Mouse (Mus musculus) midbrain, embryonic 16.5 days (tissue): Measurements from ENCODE around the gene Gm20388. TPM values are rescaled to one million over a fixed set of nuclear protein-coding genes. Genes with fewer than 3 reads are reported as not detected.
A peak's percentile ranks its signal among the peaks of the same experiment; 100 is the strongest.

Experiments used
- ATAC-seq: fragments of 200-750 bp; cut with Nextera tagmentation; 2 replicates; pipeline ENCODE4 v1.8.0; 2017; ENCODE audit warnings: moderate TSS enrichment
- H3K27ac ChIP-seq: fragments of 300-500 bp; sonication (generic); 2 replicates; pipeline ENCODE4 v1.5.1; 2014; ENCODE audit warnings: mild to moderate bottlenecking, low read length, mixed read lengths
- H3K27me3 ChIP-seq: fragments of 300-500 bp; sonication (generic); 2 replicates; pipeline ENCODE4 v1.6.1; 2014; ENCODE audit warnings: low read depth, low read length, mixed read lengths; ENCODE audit not compliant: control insufficient read depth, insufficient read depth
- H3K36me3 ChIP-seq: fragments of 300-500 bp; sonication (generic); 2 replicates; pipeline ENCODE4 v1.6.1; 2014; ENCODE audit warnings: mild to moderate bottlenecking, low read length, moderate library complexity, mixed read lengths; ENCODE audit not compliant: control insufficient read depth, insufficient read depth
- H3K4me1 ChIP-seq: fragments of 300-500 bp; sonication (generic); 2 replicates; pipeline ENCODE4 v1.6.1; 2014; ENCODE audit warnings: mild to moderate bottlenecking, low read length, mixed read lengths; ENCODE audit not compliant: control insufficient read depth, insufficient read depth
- H3K4me2 ChIP-seq: fragments of 300-500 bp; sonication (generic); 2 replicates; pipeline ENCODE4 v1.6.1; 2014; ENCODE audit warnings: mild to moderate bottlenecking, low read length, mixed read lengths
- H3K4me3 ChIP-seq: fragments of 300-500 bp; sonication (generic); 2 replicates; pipeline ENCODE4 v1.5.1; 2014; ENCODE audit warnings: low read depth, mild to moderate bottlenecking, low read length, moderate library complexity, mixed read lengths
- H3K9ac ChIP-seq: fragments of 300-500 bp; sonication (generic); 2 replicates; pipeline ENCODE4 v1.6.1; 2014; ENCODE audit warnings: low read depth, low read length, mixed read lengths
- H3K9me3 ChIP-seq: fragments of 300-500 bp; sonication (generic); replicated peaks from 2 replicates; pipeline ENCODE4 v1.6.1; 2014; ENCODE audit warnings: mild to moderate bottlenecking, low read length, mixed read lengths; ENCODE audit not compliant: control insufficient read depth, poor library complexity, severe bottlenecking
- WGBS: fragments of 180-500 bp; shearing (Covaris S2); extraction: QIAGEN DNeasy Blood & Tissue Kit; methylation state at CpG from one replicate; pipeline ENCODE4 v1.1.7; 2014; 5-methylcytosine and 5-hydroxymethylcytosine counted together
- polyA plus RNA-seq: library from polyadenylated mRNA; unstranded; fragments of >200 nt; fragmentation: Nextera tagmentation; extraction: Ambion mirVana; gene quantifications from 2 replicates; pipeline ENCODE4 v1.2.1, GENCODE M21; 2015

Gm20388 gene
- polyA plus RNA-seq, 1 experiment from 2014 or later, result 7.5 TPM

DNA sequence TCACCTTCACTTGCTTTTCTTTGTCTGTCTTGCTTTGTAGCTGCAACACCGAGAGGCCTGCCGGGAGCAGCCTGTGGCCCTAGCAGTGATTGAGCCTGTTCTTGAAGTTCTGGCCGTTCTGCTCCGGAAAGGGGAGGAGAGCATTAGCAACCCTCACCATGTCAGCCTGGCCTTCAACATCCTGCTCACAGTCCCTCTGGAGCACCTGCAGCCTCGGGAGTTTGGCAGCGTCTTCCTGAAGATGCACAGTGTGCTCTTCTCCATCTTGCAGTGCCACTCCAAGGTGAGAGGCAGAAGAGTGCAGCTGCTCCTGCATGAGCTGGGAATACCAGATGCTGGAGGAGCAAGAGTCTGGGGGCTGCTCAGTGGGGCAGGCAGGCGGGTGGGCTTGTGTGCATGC, 4127.5 kb downstream of the Gm20388 start:
- no peak overlapping the region for H3K27ac ChIP-seq
- no peaks in the 10 kb centered on the region for H3K27me3 ChIP-seq
- H3K4me1 ChIP-seq, result no peaks in the 10 kb centered on the region
- WGBS, result 91% methylated on average over 7 of the region's 7 CpGs
- H3K9ac ChIP-seq, result no peak overlapping the region
- no peaks in the 10 kb centered on the region for H3K9me3 ChIP-seq
- no peak for ATAC-seq
- no peak overlapping the region for H3K4me2 ChIP-seq
- H3K4me3 ChIP-seq, result no peak overlapping the region
- peaks cover 26% of the 10 kb centered on the region for H3K36me3 ChIP-seq

DNA sequence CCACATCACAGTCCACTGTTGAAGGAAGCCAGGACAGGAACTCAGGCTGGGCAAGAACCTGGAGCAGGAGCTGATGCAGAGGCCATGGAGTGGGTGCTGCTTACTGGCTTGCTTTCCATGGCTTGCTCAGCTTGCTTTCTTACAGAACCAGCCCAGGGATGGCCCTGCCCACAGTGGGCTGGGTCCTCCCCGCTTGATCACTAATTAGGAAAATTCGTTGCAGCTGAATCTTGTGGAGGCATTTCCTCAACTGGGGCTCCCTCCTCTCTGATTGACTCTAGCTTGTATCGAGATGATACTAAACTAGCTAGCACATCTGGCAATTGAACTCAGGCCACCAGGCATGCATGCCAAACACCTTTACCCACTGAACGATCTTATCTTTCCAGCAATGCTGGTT, 4128.7 kb downstream of the Gm20388 start:
- Histone ChIP-seq H3K4me3 (no peak overlapping the region), H3K4me2 (no peak overlapping the region), H3K36me3 (peaks cover 30% of the 10 kb centered on the region), H3K9me3 (no peaks in the 10 kb centered on the region), H3K9ac (no peak overlapping the region), H3K4me1 (no peaks in the 10 kb centered on the region), H3K27ac (no peak overlapping the region), H3K27me3 (no peaks in the 10 kb centered on the region)
- 98% methylated on average over 4 of the region's 4 CpGs for WGBS
- ATAC-seq, result no peak

DNA sequence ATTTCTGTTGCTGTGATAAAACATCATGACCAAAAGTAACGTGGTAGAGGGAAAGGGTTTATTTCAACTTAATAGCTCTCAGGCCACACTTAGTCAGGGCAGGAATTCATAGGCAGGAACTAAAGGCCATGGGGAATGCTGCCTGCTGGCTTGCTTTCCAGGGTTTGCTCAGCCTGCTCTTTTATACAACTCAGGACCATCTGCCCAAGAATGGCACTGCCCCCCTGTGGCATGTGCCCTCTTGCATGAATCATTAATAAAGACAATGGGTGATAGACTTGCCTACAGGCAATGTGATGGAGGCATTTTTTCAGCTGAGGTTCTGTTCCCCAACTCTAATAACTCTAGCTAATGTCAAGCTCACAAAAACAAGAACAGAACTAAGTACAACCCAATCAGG, 4131.6 kb downstream of the Gm20388 start:
- Histone ChIP-seq H3K36me3 (peaks cover 26% of the 10 kb centered on the region), H3K4me2 (no peak overlapping the region), H3K4me3 (no peak overlapping the region), H3K27ac (no peak overlapping the region), H3K27me3 (no peaks in the 10 kb centered on the region), H3K9ac (no peak overlapping the region), H3K4me1 (no peaks in the 10 kb centered on the region), H3K9me3 (no peaks in the 10 kb centered on the region)
- 88% methylated on average over 1 of the region's 1 CpGs for WGBS
- ATAC-seq, result no peak

DNA sequence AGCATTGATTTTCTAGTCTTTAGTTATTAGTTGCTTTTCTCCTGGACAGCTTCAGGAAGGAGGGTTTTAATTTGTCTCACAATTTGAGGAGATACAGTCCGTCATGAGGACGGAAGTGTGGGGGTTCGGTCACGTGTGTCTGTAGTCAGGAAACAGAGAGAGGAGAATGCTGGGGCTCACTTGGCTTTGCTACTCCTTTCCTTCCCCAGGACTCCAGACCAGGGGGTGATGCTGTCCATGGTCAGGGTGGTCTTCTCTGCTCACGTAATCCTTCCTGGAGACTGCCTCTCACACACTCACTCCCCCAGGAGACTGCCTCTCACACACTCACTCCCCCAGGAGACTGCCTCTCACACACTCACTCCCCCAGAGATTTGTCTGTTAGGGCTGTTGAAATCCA, 4133.8 kb downstream of the Gm20388 start:
- Histone ChIP-seq H3K9ac (no peak overlapping the region), H3K36me3 (peaks cover 21% of the 10 kb centered on the region), H3K4me2 (no peak overlapping the region), H3K27ac (no peak overlapping the region), H3K4me1 (no peaks in the 10 kb centered on the region), H3K4me3 (no peak overlapping the region), H3K9me3 (no peaks in the 10 kb centered on the region), H3K27me3 (no peaks in the 10 kb centered on the region)
- ATAC-seq, result no peak
- WGBS, result 98% methylated on average over 5 of the region's 5 CpGs

DNA sequence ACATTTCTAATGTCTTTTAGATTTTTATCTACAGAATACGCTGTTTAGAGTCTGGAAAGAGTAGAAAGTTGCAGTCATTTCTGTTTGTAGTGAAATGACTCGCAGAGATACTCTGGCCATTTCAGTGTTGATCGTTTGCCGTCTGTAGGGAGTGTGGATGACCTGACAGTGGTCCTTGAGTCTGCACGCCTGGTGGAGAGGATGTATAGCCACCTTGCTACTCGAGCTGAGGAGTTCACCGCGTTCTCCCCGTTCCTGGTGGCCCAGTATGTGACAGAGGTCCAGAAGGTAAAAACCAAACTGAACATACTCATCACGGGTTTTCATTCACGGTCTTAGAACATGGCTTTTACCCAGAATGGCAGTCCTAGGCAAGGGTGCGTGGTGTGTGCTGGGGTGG, 4134.3 kb downstream of the Gm20388 start:
- Histone ChIP-seq H3K9me3 (no peaks in the 10 kb centered on the region), H3K36me3 (peaks cover 21% of the 10 kb centered on the region), H3K4me1 (no peaks in the 10 kb centered on the region), H3K4me2 (no peak overlapping the region), H3K27ac (no peak overlapping the region), H3K9ac (no peak overlapping the region), H3K27me3 (no peaks in the 10 kb centered on the region), H3K4me3 (no peak overlapping the region)
- WGBS, result 97% methylated on average over 12 of the region's 12 CpGs
- ATAC-seq, result no peak

DNA sequence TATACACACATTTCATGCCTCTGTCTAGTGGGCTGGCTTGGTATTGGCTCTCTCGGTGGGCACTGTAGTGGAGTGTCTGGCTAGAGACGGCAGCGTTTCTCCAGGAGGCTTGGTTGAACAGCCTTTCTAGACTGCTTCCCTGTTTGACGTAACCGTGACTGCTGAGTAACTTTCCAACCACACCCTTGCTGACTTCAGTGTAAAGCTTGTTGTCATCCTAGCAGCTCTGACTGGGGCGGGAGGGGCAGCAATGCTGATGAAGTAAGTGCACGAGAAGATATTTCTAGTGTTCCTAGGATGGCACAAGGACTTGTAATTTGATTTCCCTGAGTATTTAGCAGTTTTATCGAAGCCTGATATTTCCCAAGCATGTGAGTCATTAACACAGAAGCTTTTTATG, 4135.2 kb downstream of the Gm20388 start:
- 87% methylated on average over 8 of the region's 8 CpGs for WGBS
- Histone ChIP-seq H3K4me2 (no peak overlapping the region), H3K36me3 (peaks cover 21% of the 10 kb centered on the region), H3K9ac (no peak overlapping the region), H3K4me3 (no peak overlapping the region), H3K27ac (no peak overlapping the region), H3K4me1 (no peaks in the 10 kb centered on the region), H3K9me3 (no peaks in the 10 kb centered on the region), H3K27me3 (no peaks in the 10 kb centered on the region)
- ATAC-seq, result no peak

DNA sequence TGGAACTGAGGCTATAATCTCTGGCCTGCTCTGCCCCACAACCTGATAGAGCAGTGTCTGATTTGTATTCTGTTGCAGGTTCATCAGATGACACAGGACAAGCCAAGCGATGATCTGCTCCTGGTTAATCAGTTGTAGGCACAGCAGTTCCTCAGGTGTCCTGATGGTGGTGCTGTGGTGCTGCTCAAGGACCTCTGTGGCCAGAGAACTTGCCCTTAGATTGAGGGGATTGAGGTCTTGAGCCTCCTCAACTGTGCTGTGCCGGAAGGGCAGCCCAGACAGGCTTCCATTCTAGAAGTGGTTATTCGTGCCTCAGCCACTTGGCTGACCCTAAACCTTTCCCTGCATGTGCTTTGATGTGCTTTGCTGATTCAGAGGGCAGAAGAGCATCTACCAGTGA, 4141.5 kb downstream of the Gm20388 start:
- no peaks in the 10 kb centered on the region for H3K4me1 ChIP-seq
- peaks cover 7% of the 10 kb centered on the region for H3K36me3 ChIP-seq
- H3K27me3 ChIP-seq, result no peaks in the 10 kb centered on the region
- 0 out of 2 replicates have a peak, but pooled peaks have one; percentile 42 for ATAC-seq
- no peak overlapping the region for H3K4me2 ChIP-seq
- 18% methylated on average over 3 of the region's 3 CpGs for WGBS
- no peak overlapping the region for H3K4me3 ChIP-seq
- H3K9ac ChIP-seq, result no peak overlapping the region
- no peak overlapping the region for H3K27ac ChIP-seq
- no peaks in the 10 kb centered on the region for H3K9me3 ChIP-seq

DNA sequence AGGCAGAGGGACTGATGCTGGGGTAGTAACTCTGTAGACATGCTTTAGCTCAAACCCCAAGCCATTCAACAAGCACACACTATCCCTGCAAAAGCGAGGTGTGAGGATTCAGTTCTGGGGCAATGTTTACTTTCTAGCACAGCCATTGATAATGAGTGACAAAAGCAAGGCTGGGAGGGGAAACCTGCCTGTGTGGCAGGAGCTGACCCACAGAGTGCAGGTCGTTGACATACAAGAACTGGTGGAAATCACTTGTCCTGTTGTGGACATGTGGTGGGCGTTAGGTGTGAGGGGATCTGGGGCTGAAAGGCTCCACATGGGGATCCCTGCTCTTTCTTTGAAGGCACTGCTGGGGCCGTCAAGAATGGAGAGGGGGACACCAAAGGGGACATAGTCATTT, 4141.9 kb downstream of the Gm20388 start:
- 70% methylated on average over 4 of the region's 4 CpGs for WGBS
- H3K4me3 ChIP-seq, result no peak overlapping the region
- no peak overlapping the region for H3K4me2 ChIP-seq
- H3K36me3 ChIP-seq, result peaks cover 5% of the 10 kb centered on the region; the same call in 1 of the 2 replicates
- no peak for ATAC-seq
- H3K27ac ChIP-seq, result no peak overlapping the region
- no peaks in the 10 kb centered on the region for H3K27me3 ChIP-seq
- H3K9ac ChIP-seq, result no peak overlapping the region
- H3K4me1 ChIP-seq, result no peaks in the 10 kb centered on the region
- no peaks in the 10 kb centered on the region for H3K9me3 ChIP-seq

DNA sequence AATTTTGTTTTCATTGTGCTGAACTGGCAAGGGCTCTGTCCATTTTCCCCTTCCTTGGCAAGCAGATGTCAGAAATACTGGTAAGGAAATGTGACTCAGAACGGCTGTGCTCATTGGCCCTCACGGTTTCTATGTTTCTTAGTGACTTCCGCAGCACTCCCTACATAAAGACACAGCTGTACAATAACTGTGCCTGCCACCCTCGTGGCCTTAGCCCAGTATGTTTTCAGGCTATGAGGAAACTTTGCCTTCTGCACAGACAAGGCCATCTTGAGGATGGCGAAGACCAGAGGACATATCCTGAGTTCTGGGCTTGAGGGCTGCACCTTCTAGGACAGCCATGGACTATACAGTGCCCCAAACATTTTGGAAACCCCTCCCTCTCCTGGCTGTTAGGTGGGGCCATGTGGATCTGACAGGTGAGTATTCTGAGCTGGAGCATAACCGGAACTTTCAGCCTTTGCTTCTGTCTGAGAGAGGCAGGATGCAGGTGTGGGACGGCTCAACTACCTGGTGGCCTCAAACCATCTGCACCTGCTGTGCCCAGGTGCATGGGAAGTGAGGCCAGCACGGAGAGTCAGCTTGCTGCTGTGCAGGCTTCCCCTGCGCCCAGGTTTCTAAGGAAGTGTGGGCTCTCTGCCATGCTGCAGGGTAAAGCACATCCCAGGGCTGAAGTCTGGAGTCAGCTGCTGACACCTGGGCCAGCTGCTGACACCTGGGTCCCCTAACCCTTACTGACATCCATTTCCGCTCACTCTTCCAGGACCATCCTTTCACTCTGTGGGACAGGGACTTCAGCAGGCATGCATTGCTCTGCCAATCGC, 4146.4 kb downstream of the Gm20388 start:
- Histone ChIP-seq H3K36me3 (no peaks in the 10 kb centered on the region), H3K9ac (no peak overlapping the region), H3K4me2 (no peak overlapping the region), H3K4me3 (no peak overlapping the region), H3K9me3 (no peaks in the 10 kb centered on the region), H3K27ac (no peak overlapping the region), H3K4me1 (no peaks in the 10 kb centered on the region), H3K27me3 (no peaks in the 10 kb centered on the region)
- ATAC-seq, result no peak
- WGBS, result 80% methylated on average over 11 of the region's 11 CpGs
